ENCODE assay signal across 7 mouse cellular contexts in the genomic region with DNA sequence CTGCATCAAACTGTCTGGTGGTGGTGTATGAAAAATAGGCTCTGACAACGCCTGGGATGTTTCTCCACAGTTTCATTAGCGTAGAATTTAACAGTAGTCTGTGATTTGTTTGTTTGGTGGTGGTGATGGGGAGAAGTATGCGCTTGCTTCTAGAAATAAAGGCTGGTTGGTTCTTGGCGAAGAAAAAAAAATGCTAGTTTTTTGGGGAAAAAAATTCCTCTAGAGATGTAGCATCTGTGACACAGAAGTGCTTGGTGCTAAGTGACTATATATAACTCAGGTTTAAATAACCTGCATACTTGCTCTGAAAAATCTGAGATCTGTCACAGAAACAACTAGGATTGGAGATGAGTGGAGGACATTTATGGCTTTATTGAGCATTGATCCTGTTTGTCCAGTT. TPM values are rescaled to one million over a fixed set of nuclear protein-coding genes. Genes with fewer than 3 reads are reported as not detected.
DNase-seq lines count a peak whose midpoint lies in the region; ATAC-seq and TF ChIP-seq lines count a peak whose summit lies in the region.

No protein-coding gene starts in this region.

- WGBS in lung, embryonic 16.5 days = 36% methylated on average over 4 of the region's 4 CpGs
- 21% methylated on average over 4 of the region's 4 CpGs for WGBS in forebrain, embryonic 16.5 days
- whole genome bisulfite sequencing in liver, embryonic 12.5 days (ENCODE audit: insufficient replicate concordance) = 32% methylated on average over 4 of the region's 4 CpGs
- WGBS in stomach, postnatal 0 days = 44% methylated on average over 4 of the region's 4 CpGs

- no peaks in the 10 kb centered on the region for H3K27me3 ChIP-seq in lung, embryonic 16.5 days (ENCODE audit: control insufficient read depth, insufficient read depth, low read depth, low read length)
- no peaks in the 10 kb centered on the region for H3K27me3 ChIP-seq in forebrain, embryonic 16.5 days (replicated peaks; ENCODE audit: control insufficient read depth, insufficient read depth, low read length)
- peaks cover 43% of the 10 kb centered on the region for H3K27me3 ChIP-seq in liver, embryonic 12.5 days (replicated peaks)
- no peaks in the 10 kb centered on the region for H3K27me3 ChIP-seq in stomach, postnatal 0 days (ENCODE audit: control insufficient read depth, insufficient read depth, low read length)

- no peaks in the 10 kb centered on the region for H3K9me3 ChIP-seq in lung, embryonic 16.5 days (ENCODE audit: control insufficient read depth, low read length)
- no peaks in the 10 kb centered on the region for H3K9me3 ChIP-seq in forebrain, embryonic 16.5 days (ENCODE audit: control insufficient read depth, low read length)
- H3K9me3 ChIP-seq in liver, embryonic 12.5 days (replicated peaks) = no peaks in the 10 kb centered on the region
- H3K9me3 ChIP-seq in stomach, postnatal 0 days (ENCODE audit: control insufficient read depth, low read length) = no peaks in the 10 kb centered on the region

- DNase-seq in lung, postnatal 25 days (ENCODE audit: low spot score) = no peak
- no peak for DNase-seq in stomach, postnatal 0 days (ENCODE audit: low spot score)
- DNase-seq in adrenal gland, postnatal 36 days = no peak

- no peak overlapping the region for H3K27ac ChIP-seq in lung, embryonic 16.5 days (ENCODE audit: low read length)
- H3K27ac ChIP-seq in forebrain, embryonic 16.5 days (ENCODE audit: low read length) = no peak overlapping the region; the same call in 1 of the 2 replicates
- no peak overlapping the region for H3K27ac ChIP-seq in liver, embryonic 12.5 days
- H3K27ac ChIP-seq in stomach, postnatal 0 days (replicated peaks) = peak overlapping the region; percentile 96; the same call in 1 of the 2 replicates

- no peak overlapping the region for H3K9ac ChIP-seq in lung, embryonic 16.5 days (ENCODE audit: low read length)
- H3K9ac ChIP-seq in forebrain, embryonic 16.5 days (replicated peaks; ENCODE audit: low read depth, low read length) = peak overlapping the region; percentile 95
- H3K9ac ChIP-seq in liver, embryonic 12.5 days = no peak overlapping the region
- H3K9ac ChIP-seq in stomach, postnatal 0 days (ENCODE audit: low read length) = peak overlapping the region; percentile 88; the same call in 1 of the 2 replicates

- H3K4me3 ChIP-seq in lung, embryonic 16.5 days (ENCODE audit: low read length) = peak overlapping the region; percentile 91
- H3K4me3 ChIP-seq in forebrain, embryonic 16.5 days (replicated peaks; ENCODE audit: low read length) = peak overlapping the region; percentile 91
- peak overlapping the region; percentile 76 for H3K4me3 ChIP-seq in liver, embryonic 12.5 days
- peak overlapping the region; percentile 91; the same call in 1 of the 2 replicates for H3K4me3 ChIP-seq in stomach, postnatal 0 days (ENCODE audit: low read depth, low read length)

- peak overlapping the region; percentile 97 for H3K4me2 ChIP-seq in lung, embryonic 16.5 days (ENCODE audit: low read depth, low read length)
- peak overlapping the region; percentile 90 for H3K4me2 ChIP-seq in forebrain, embryonic 16.5 days (ENCODE audit: low read length)
- peak overlapping the region; percentile 96 for H3K4me2 ChIP-seq in liver, embryonic 12.5 days
- H3K4me2 ChIP-seq in stomach, postnatal 0 days (replicated peaks; ENCODE audit: low read depth) = peak overlapping the region; percentile 92

- H3K4me1 ChIP-seq in lung, embryonic 16.5 days (replicated peaks; ENCODE audit: control insufficient read depth, insufficient read depth, low read length) = peaks cover 21% of the 10 kb centered on the region
- H3K4me1 ChIP-seq in forebrain, embryonic 16.5 days (replicated peaks; ENCODE audit: control insufficient read depth, insufficient read depth, low read length) = peaks cover 35% of the 10 kb centered on the region
- H3K4me1 ChIP-seq in liver, embryonic 12.5 days = peaks cover 30% of the 10 kb centered on the region
- no peaks in the 10 kb centered on the region; the same call in 1 of the 2 replicates for H3K4me1 ChIP-seq in stomach, postnatal 0 days (replicated peaks; ENCODE audit: control insufficient read depth, insufficient read depth)

- TF ChIP-seq EP300 in stomach, postnatal 0 days (optimal IDR thresholded peaks at IDR 0.05) = no peak

- no peak for ATAC-seq in lung, embryonic 16.5 days (ENCODE audit: low read depth)
- ATAC-seq in forebrain, embryonic 16.5 days = no peak
- no peak for ATAC-seq in liver, embryonic 12.5 days
- ATAC-seq in stomach, postnatal 0 days (ENCODE audit: low FRiP score, low TSS enrichment) = no peak
- ATAC-seq in erythroblast, adult 5-6 weeks (replicated peaks; ENCODE audit: low FRiP score, poor library complexity, severe bottlenecking) = no peak

- no peak for TF ChIP-seq CTCF in stomach, postnatal 0 days (IDR thresholded peaks at IDR 0.05; ENCODE audit: low read depth)

- no peaks in the 10 kb centered on the region for H3K36me3 ChIP-seq in lung, embryonic 16.5 days (ENCODE audit: control insufficient read depth, insufficient read depth, low read length)
- H3K36me3 ChIP-seq in forebrain, embryonic 16.5 days (ENCODE audit: control insufficient read depth, insufficient read depth) = no peaks in the 10 kb centered on the region
- no peaks in the 10 kb centered on the region for H3K36me3 ChIP-seq in liver, embryonic 12.5 days
- H3K36me3 ChIP-seq in stomach, postnatal 0 days (ENCODE audit: control insufficient read depth, insufficient read depth, low read length) = no peaks in the 10 kb centered on the region

RNA-seq across cellular contexts. Expression of gene Slc44a1, which starts 1.5 kb away (rescaled TPM):
- 16.2 and 24.5 TPM in 2 replicates for polyA plus RNA-seq in lung, embryonic 16.5 days (2015; fragmentation: Nextera tagmentation; extraction: Ambion mirVana)
- polyA plus RNA-seq in forebrain, embryonic 16.5 days (2015; fragmentation: Nextera tagmentation; extraction: Ambion mirVana) = 13.7 and 19.6 TPM in 2 replicates
- 14.0 and 14.1 TPM in 2 replicates for polyA plus RNA-seq in liver, embryonic 12.5 days (2016; fragmentation: Nextera tagmentation; extraction: Ambion mirVana)
- polyA plus RNA-seq in stomach, postnatal 0 days (2015; fragmentation: Nextera tagmentation; extraction: Ambion mirVana) = 31.9 and 33.9 TPM in 2 replicates
- 27.3 and 36.4 TPM in 2 replicates for total RNA-seq in erythroblast, adult 5-6 weeks (2015; ENCODE audit: low replicate concordance)
- 37.0 and 49.6 TPM in 2 replicates for total RNA-seq in erythroblast, adult 5-6 weeks (2017; ENCODE audit: low replicate concordance)
- 100 to 1,000 TPM; 111 to 116 TPM for total RNA-seq in adrenal gland, postnatal 36 days (2021)

Comparison
In these comparisons a context has a peak if more than half of its experiments do, and no peak if none do; other contexts are left out.
1. H3K9ac ChIP-seq: peak in forebrain, embryonic 16.5 days (single experiment) and stomach, postnatal 0 days (single experiment); none in lung, embryonic 16.5 days (single experiment) and liver, embryonic 12.5 days (single experiment).
2. Peak in every context shown above with its lines, with median percentiles within 50 percentile points of each other: H3K4me2 ChIP-seq and H3K4me3 ChIP-seq.